Mouse (Mus musculus) stomach, postnatal 0 days (tissue): ENCODE data around the gene Tmc3.

Experiments used
- CTCF ChIP-seq: IDR thresholded peaks from 2 replicates; pipeline ENCODE4 v1.5.1; 2016; ENCODE audit warnings: antibody characterized with exemption, low read depth, mild to moderate bottlenecking, moderate library complexity
- EP300 ChIP-seq: optimal IDR thresholded peaks from 2 replicates; pipeline ENCODE3; 2016; ENCODE audit warnings: antibody characterized with exemption

DNA sequence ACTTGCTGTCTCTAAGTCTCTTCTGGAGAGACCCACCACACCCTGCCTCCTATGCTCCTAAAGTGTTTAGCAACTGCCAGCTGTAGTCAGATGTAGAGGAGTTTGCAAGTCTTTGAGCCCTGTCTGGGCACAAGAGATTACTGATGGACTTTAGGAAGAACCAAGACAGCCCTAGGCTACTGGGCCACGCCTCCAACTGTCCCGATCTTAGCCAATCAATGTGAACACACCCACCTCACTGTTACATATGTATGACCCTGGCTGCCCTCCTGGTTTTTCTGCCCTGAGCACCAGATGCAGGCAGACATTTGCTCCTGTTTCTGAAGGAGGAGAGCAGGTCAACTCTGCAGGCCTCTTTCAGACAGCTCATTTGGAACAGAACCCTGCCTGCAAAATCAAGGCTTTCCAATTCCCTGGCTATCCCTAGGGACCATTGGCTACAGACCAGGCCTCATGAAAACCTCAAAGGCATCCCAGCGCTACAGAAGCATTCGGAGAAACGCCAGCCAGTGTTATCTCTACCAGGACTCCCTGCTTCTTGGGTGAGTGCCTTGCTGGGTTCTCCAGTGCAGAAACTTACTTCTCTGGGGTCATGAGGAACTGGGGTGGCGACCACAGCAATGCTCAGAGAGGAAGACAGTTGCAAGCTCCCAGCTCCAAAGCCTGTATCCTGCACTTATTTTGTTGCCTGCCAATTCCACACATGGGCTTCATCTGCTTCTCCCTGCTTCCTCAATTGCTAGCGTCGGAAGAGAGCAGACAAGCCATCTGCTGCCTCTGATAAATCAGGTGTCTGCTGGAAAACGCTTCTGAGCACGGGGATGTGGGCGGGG is at the start of gene Tmc3:
- TF ChIP-seq CTCF: no peak
- no peak for TF ChIP-seq EP300
